Mouse (Mus musculus) intestine, embryonic 15.5 days (tissue): Measurements from ENCODE around the gene Rc3h1. TPM values are rescaled to one million over a fixed set of nuclear protein-coding genes. Genes with fewer than 3 reads are reported as not detected.

Experiments used
- ATAC-seq: fragments of 200-750 bp; cut with Nextera tagmentation; 2 replicates; pipeline ENCODE4 v1.8.0; 2017; ENCODE audit warnings: moderate TSS enrichment, moderate library complexity
- H3K27ac ChIP-seq: fragments of 300-500 bp; sonication (generic); 2 replicates; pipeline ENCODE4 v1.5.1; 2015; ENCODE audit warnings: mild to moderate bottlenecking, inconsistent platforms
- H3K27me3 ChIP-seq: fragments of 300-500 bp; sonication (generic); replicated peaks from 2 replicates; pipeline ENCODE4 v1.6.1; 2015; ENCODE audit warnings: inconsistent platforms
- H3K36me3 ChIP-seq: fragments of 300-500 bp; sonication (generic); 2 replicates; pipeline ENCODE4 v1.6.1; 2015; ENCODE audit warnings: inconsistent platforms
- H3K4me1 ChIP-seq: fragments of 300-500 bp; sonication (generic); replicated peaks from 2 replicates; pipeline ENCODE4 v1.6.1; 2015; ENCODE audit warnings: inconsistent platforms
- H3K4me2 ChIP-seq: fragments of 300-500 bp; sonication (generic); replicated peaks from 2 replicates; pipeline ENCODE4 v1.6.1; 2015; ENCODE audit warnings: mild to moderate bottlenecking, inconsistent platforms
- H3K4me3 ChIP-seq: fragments of 300-500 bp; sonication (generic); replicated peaks from 2 replicates; pipeline ENCODE4 v1.5.1; 2015; ENCODE audit warnings: inconsistent platforms
- H3K9ac ChIP-seq: fragments of 300-500 bp; sonication (generic); 2 replicates; pipeline ENCODE4 v1.6.1; 2015; ENCODE audit warnings: inconsistent platforms
- H3K9me3 ChIP-seq: fragments of 300-500 bp; sonication (generic); 2 replicates; pipeline ENCODE4 v1.6.1; 2016; ENCODE audit warnings: inconsistent platforms
- WGBS: fragments of 180-500 bp; shearing (Covaris S2); methylation state at CpG from one replicate; pipeline ENCODE4 v1.1.7; 2015; 5-methylcytosine and 5-hydroxymethylcytosine counted together
- polyA plus RNA-seq: library from polyadenylated mRNA; unstranded; fragments of >200 nt; fragmentation: Nextera tagmentation; extraction: Ambion mirVana; gene quantifications from 2 replicates; pipeline ENCODE4 v1.2.1, GENCODE M21; 2015

Rc3h1 gene
- polyA plus RNA-seq, 1 experiment from 2014 or later: 8.0 TPM

DNA sequence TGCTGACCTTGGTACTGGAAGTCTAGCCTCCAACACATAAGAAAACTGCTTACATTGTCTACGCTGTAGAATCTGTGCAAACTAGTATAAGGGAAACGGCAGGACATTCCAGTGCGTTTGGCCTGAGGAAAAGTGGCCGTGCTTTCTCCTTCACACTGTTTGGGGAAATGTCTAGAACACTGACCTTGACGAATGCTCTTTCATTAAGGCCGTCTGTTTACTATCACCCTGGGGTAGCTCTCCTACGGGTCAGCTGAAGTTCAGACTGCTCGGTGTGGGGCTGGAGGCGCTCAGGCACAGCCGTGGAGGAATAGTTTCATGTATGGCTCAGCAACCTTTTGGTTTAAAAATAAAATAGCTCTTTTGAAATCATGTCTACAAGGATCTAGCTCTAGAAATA is 6.5 kb upstream of the Rc3h1 start:
- Histone ChIP-seq H3K4me3 (no peak overlapping the region), H3K36me3 (no peaks in the 10 kb centered on the region), H3K27me3 (no peaks in the 10 kb centered on the region), H3K4me1 (no peaks in the 10 kb centered on the region), H3K9me3 (no peaks in the 10 kb centered on the region), H3K9ac (no peak overlapping the region), H3K4me2 (no peak overlapping the region), H3K27ac (no peak overlapping the region)
- peak; percentile 67; the same call in 1 of the 2 replicates for ATAC-seq
- 20% methylated on average over 10 of the region's 10 CpGs for WGBS

DNA sequence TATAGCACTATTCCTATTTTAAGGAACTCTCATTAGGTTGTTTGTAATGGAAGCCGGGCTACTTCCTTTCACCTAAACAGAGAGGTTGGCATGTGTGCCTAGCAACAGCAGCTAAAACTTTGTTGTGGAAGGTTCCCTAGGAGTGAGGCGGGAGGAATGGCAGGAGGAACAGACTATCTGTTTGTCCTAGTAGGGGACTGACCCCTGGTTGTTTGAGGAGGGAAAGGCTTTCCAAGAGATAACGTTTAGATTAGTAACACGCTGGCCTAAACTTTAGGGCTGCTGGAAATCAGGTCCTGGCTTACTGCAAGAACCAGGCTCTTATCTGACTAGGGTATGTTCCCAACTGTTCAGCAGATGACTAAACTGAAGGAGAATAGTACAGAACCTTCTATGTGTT is 2.2 kb upstream of the Rc3h1 start:
- Histone ChIP-seq H3K27ac (no peak overlapping the region), H3K27me3 (no peaks in the 10 kb centered on the region), H3K4me2 (no peak overlapping the region), H3K9me3 (no peaks in the 10 kb centered on the region), H3K4me3 (no peak overlapping the region), H3K36me3 (no peaks in the 10 kb centered on the region), H3K9ac (no peak overlapping the region), H3K4me1 (no peaks in the 10 kb centered on the region)
- ATAC-seq: no peak
- 31% methylated on average over 4 of the region's 4 CpGs for WGBS

DNA sequence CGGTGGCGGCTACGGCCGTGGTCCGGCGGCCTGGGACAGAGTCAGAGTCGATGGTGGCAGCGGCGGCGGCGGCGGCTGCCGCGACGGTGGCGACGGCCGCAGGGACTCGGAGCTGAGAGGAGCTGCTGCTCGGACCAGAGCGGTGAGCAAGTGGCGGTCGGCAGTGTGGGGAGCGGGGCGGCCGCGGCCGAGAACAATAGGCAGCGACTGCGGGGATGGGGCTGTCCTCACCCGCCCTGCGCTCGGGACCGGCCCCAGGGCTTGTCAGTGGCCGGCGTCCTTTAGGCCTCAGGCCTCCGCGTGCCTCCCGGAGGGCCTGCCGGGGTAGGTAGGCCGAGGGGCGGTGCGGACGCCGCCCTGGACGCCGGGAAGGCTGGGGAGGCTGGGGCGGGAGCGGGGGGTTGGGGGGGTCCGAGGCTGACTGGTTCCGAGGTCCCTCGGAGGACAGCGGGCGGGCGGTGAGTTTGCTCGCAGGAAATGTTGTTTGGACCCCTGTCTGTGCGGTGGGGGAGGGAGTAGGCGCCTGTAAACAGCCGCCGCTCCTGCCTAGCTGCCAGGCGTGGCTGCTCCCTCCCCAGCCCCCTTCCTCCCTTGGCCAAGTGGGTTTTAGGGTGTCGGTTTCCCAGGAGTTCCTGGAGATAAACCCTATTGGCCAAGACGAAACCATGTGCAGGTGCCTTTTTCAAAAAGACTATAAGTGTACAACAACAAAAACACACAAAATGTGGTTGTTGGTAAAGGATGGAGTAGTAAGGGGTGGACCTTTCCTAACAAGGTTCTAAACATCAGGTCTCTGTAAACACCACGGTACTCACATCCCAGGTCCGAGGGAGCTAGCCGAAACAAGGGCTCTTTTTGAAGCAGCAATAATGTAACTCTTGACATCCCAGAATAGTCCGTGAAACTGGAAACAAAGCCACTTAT is 602 bp downstream of the Rc3h1 start:
- whole genome bisulfite sequencing: under 1% methylated on average over 65 of the region's 67 CpGs
- peak overlapping the region; percentile 99 for H3K4me3 ChIP-seq
- ATAC-seq: peak; percentile 83

DNA sequence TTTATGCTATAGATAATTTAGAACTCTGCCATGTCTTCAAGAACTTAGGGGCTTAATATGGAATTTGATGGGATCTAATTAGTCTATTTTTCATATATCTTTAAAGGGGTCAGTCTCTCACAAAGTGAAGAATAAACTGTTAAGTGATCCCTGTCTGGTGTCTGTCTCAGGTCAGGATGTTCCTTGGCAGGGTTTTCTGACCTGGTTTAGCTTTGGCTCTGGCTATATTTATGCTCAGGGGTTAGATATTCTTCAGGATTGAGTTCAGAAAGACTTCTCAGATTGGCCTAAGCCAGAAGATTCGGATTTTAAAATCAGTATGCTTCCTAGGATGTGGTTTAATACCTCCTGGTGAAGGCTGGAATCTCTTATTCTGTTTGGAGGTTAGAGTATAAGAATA is 4.0 kb downstream of the Rc3h1 start:
- Histone ChIP-seq H3K4me1 (no peaks in the 10 kb centered on the region), H3K27ac (no peak overlapping the region), H3K27me3 (no peaks in the 10 kb centered on the region), H3K4me3 (no peak overlapping the region), H3K4me2 (no peak overlapping the region), H3K36me3 (no peaks in the 10 kb centered on the region), H3K9ac (no peak overlapping the region), H3K9me3 (no peaks in the 10 kb centered on the region)
- no peak for ATAC-seq
- WGBS: 83% methylated on average over 1 of the region's 1 CpGs

More for the DNA sequence above, 602 bp downstream of the Rc3h1 start:
- H3K4me1 ChIP-seq: no peaks in the 10 kb centered on the region
- peak overlapping the region; percentile 59 for H3K4me2 ChIP-seq
- H3K9ac ChIP-seq: peak overlapping the region; percentile 98
- H3K27ac ChIP-seq: peak overlapping the region; percentile 91
- H3K36me3 ChIP-seq: no peaks in the 10 kb centered on the region
- H3K9me3 ChIP-seq: no peaks in the 10 kb centered on the region
- no peaks in the 10 kb centered on the region for H3K27me3 ChIP-seq

DNA sequence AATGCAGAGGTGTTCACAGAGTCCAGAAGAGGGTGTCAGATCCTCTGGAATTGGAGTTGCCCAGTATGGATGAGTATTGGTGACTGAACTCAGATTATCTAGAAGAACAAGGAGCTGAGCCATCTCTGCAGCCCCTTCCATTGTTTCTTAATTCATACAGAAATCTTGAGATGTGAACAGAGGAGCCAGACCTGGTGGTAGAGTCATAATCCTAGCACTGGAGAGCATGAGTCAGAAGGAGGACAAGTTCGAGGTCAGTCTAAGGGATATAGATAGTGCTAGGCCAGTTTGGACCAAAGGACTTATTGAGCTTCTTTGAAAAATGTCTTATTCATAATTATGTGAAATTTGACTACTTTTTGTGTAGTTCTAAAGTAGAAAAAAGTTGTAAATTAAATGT is 4.6 kb downstream of the Rc3h1 start:
- Histone ChIP-seq H3K9ac (no peak overlapping the region), H3K27ac (no peak overlapping the region), H3K4me1 (no peaks in the 10 kb centered on the region), H3K27me3 (no peaks in the 10 kb centered on the region), H3K9me3 (no peaks in the 10 kb centered on the region), H3K4me2 (no peak overlapping the region), H3K4me3 (no peak overlapping the region), H3K36me3 (no peaks in the 10 kb centered on the region)
- 92% methylated on average over 1 of the region's 1 CpGs for WGBS
- no peak for ATAC-seq

DNA sequence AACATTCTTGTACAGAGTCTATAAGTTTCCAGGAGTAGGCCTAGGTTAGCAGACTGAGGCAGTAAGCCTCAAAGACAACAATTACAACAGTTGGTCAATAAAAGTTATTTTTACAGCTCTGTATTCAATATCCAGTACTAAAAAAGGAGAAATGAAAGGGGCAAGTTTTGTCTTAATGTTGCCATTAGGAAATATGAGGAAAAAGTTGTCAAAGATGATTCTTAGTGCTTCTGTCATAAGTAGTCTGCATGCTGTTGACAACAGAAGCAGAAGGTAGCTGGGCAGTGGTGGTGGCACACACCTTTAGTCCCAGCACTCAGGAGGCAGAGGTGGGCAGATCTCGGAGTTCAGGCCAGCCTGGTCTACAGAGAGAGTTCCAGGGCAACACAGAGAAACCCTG is 13.2 kb downstream of the Rc3h1 start:
- no peaks in the 10 kb centered on the region for H3K4me1 ChIP-seq
- WGBS: 91% methylated on average over 1 of the region's 1 CpGs
- H3K9ac ChIP-seq: no peak overlapping the region
- no peak for ATAC-seq
- H3K4me2 ChIP-seq: no peak overlapping the region
- H3K36me3 ChIP-seq: no peaks in the 10 kb centered on the region
- no peaks in the 10 kb centered on the region for H3K9me3 ChIP-seq
- no peaks in the 10 kb centered on the region for H3K27me3 ChIP-seq
- H3K27ac ChIP-seq: no peak overlapping the region
- no peak overlapping the region for H3K4me3 ChIP-seq

DNA sequence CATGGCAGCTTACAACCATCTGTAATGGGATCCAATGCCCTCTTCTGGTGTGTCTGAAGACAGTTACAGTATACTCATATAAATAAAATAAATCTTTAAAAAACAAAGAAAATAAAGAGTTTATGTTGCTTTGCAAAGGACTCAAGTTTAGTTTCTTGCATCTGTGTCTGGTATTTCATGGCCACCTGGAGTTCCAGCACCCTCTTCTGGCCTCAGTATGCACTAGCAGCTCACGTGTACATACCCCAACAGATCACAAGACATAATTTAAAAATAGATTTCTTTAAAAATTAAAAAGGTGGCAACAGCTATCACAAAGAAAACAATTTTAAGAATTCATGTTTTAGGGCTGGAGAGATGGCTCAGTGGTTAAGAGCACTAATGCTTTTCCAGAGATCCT is 15.7 kb downstream of the Rc3h1 start:
- Histone ChIP-seq H3K4me3 (no peak overlapping the region), H3K27me3 (no peaks in the 10 kb centered on the region), H3K27ac (no peak overlapping the region), H3K9me3 (no peaks in the 10 kb centered on the region), H3K9ac (no peak overlapping the region), H3K36me3 (no peaks in the 10 kb centered on the region), H3K4me2 (no peak overlapping the region), H3K4me1 (no peaks in the 10 kb centered on the region; the same call in 1 of the 2 replicates)
- no peak for ATAC-seq
- 98% methylated on average over 1 of the region's 1 CpGs for whole genome bisulfite sequencing

DNA sequence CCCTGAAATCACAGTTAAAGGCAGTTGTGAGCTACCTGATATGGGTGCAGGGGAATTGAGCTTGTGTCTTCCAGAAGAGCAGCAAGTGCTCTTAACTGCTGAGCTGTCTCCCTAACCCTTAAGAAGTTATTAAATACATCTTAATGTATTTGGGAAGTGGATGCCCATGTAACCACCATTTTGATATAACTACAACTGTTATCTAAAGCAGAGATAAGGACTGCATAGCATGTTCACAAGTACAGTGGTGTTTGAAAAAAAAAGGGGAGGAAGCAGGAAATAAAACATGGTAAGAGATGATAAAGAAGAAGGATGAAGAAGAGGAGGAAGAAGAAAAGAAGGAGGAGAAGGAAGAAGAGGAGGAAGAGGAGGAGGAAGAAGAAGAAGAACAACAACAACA is 25.1 kb downstream of the Rc3h1 start:
- no peaks in the 10 kb centered on the region; the same call in 1 of the 2 replicates for H3K4me1 ChIP-seq
- no peak overlapping the region for H3K4me2 ChIP-seq

DNA sequence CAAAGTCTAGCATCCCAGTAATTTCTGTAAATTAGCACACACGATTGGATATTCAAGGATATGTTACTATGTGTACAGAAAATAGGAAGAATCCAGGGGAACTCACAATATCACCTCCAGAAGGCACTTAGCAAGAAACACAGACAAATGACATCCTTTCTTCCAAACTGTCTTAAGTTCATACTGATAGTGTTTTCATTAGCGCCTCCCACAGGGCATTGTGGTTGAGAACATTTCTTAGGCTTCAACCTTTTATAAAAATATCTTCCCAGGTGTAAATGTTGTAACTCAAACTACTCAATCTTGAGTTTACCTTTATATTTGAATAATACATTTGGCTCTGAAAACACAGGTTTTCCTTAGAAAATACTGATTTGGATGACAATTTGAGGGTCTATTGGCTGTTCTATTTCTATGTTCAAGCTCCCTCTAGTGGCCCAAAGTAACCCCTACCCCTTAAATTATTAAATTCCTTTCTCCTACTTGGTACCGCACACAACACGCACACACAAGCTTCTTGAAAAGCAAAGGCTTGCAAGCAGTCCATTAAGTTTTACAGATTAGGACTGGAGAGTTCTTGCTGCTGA is 27.8 kb downstream of the Rc3h1 start:
- Histone ChIP-seq H3K9ac (no peak overlapping the region), H3K4me2 (no peak overlapping the region), H3K9me3 (no peaks in the 10 kb centered on the region), H3K36me3 (no peaks in the 10 kb centered on the region), H3K4me3 (no peak overlapping the region), H3K27ac (no peak overlapping the region), H3K4me1 (no peaks in the 10 kb centered on the region), H3K27me3 (no peaks in the 10 kb centered on the region)
- no peak for ATAC-seq
- 69% methylated on average over 4 of the region's 4 CpGs for WGBS

More for the DNA sequence above, 25.1 kb downstream of the Rc3h1 start:
- no peaks in the 10 kb centered on the region for H3K36me3 ChIP-seq
- no peak overlapping the region for H3K4me3 ChIP-seq
- no peaks in the 10 kb centered on the region for H3K27me3 ChIP-seq
- H3K9me3 ChIP-seq: no peaks in the 10 kb centered on the region
- no peak for ATAC-seq
- no peak overlapping the region for H3K9ac ChIP-seq
- no peak overlapping the region for H3K27ac ChIP-seq

DNA sequence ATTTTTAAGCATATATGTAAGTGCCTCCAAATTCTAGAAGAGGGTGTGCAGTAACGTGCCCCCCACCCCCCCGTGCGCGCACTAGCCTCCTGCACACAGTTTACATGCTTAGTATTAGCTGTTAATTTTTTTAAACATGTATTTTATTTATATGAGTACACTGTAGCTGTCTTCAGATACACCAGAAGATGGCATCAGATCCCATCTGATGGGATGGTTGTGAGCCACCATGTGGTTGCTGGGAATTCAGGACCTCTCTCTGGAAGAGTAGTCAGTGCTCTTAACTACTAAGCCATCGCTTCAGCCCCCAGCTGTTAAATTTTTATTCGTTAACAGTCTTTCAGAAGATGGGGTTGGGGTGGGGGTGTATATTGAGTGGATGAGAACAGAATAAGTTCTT is 29.3 kb downstream of the Rc3h1 start:
- Histone ChIP-seq H3K9me3 (no peaks in the 10 kb centered on the region), H3K27me3 (no peaks in the 10 kb centered on the region), H3K9ac (no peak overlapping the region), H3K27ac (no peak overlapping the region), H3K4me1 (no peaks in the 10 kb centered on the region), H3K36me3 (peaks cover 5% of the 10 kb centered on the region), H3K4me3 (no peak overlapping the region), H3K4me2 (no peak overlapping the region)
- 91% methylated on average over 6 of the region's 6 CpGs for WGBS
- ATAC-seq: no peak

DNA sequence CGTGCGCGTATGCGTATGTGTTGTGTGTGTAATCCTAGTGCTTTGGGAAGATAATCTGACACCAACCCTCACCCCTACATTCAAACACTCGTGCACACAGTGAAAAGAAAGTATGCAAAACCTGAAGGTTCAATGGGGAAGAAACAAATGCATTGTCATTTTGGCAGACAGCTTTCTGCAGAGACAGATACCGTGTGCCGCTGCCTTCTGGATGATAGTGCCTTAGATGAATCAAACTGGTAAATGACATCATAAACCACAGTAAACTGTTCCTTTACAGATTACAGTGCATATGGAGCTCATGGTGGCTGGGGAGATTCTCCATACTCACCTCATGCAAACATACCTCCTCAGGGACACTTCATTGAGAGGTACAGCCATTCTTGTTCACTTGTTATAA is 57.0 kb downstream of the Rc3h1 start:
- H3K4me3 ChIP-seq: no peak overlapping the region
- no peak overlapping the region for H3K9ac ChIP-seq
- no peak overlapping the region for H3K27ac ChIP-seq
- 96% methylated on average over 7 of the region's 7 CpGs for WGBS
- H3K4me1 ChIP-seq: no peaks in the 10 kb centered on the region
- H3K27me3 ChIP-seq: no peaks in the 10 kb centered on the region
- H3K4me2 ChIP-seq: no peak overlapping the region
- peaks cover 11% of the 10 kb centered on the region for H3K36me3 ChIP-seq
- ATAC-seq: no peak
- H3K9me3 ChIP-seq: no peaks in the 10 kb centered on the region

DNA sequence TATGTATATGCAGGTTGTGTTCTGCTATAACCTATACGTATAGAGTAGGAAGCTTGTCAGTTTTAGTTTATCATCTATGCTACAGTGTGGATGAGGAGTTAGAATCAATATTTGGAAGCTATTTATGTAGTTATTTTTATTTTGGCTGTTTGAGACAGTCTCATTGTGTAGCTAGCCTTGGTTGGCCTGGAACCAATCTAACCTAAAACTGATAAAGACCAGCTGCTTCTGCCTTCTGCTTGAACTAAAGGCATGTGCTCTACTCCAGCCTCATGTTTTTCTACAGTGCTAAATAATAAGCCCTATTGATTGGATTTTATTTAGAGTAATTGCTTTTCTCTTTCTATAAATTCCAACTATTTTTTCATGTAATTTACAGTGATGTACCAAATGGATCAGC is 61.0 kb downstream of the Rc3h1 start:
- H3K27me3 ChIP-seq: no peaks in the 10 kb centered on the region
- H3K9ac ChIP-seq: no peak overlapping the region
- no peak overlapping the region for H3K27ac ChIP-seq
- no peaks in the 10 kb centered on the region for H3K4me1 ChIP-seq
- ATAC-seq: no peak
- H3K4me2 ChIP-seq: no peak overlapping the region
- WGBS: 81% methylated on average over 1 of the region's 1 CpGs
- H3K36me3 ChIP-seq: peaks cover 11% of the 10 kb centered on the region
- H3K9me3 ChIP-seq: no peaks in the 10 kb centered on the region
- H3K4me3 ChIP-seq: no peak overlapping the region

DNA sequence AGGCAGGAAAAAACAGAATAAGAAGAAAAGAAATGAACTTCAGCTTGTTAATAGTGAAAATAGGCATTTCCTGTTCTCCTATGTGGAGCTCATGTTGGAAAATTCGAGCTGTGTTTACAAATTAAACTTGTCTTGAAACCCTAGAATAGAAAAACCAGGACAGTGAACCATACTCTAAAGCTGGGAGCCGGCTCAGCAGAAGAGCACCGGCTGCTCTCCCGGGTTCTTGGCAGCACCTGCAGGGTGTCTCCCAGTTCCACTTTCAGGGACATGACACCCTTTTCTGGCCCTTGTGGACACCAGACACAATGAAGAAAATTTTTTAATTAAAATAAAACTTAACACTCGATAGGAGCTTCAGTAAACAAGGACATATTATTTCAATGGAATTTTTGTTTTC is 62.4 kb downstream of the Rc3h1 start:
- 72% methylated on average over 5 of the region's 5 CpGs for WGBS
- H3K9me3 ChIP-seq: no peaks in the 10 kb centered on the region
- H3K27ac ChIP-seq: no peak overlapping the region
- no peaks in the 10 kb centered on the region for H3K4me1 ChIP-seq
- no peak overlapping the region for H3K4me3 ChIP-seq
- peaks cover 4% of the 10 kb centered on the region for H3K36me3 ChIP-seq
- H3K9ac ChIP-seq: no peak overlapping the region
- H3K4me2 ChIP-seq: no peak overlapping the region
- no peak for ATAC-seq
- no peaks in the 10 kb centered on the region for H3K27me3 ChIP-seq
